Mouse (Mus musculus) lung, postnatal 10 days (tissue): Measurements from ENCODE around the gene Cyp2d9.
"Not testable (repeated sequence)": the region's sequence is repeated elsewhere in the genome, so short reads cannot be mapped to it uniquely, and the experiment has no call there.

Experiments
- DNase-seq: peaks from one replicate; pipeline ENCODE4 v3.0.0; 2021

The Cyp2d9 gene

GRCm38 (mm10) chr15:82433137-82433536 is at the start of gene Cyp2d9:
TSS of gene Cyp2d9 (plus strand) at chr15:82433437.
- DNase-seq, result no peak

GRCm38 (mm10) chr15:82385729-82386128 is 47.5 kb upstream of the Cyp2d9 start:
- DNase-seq, result no peak

- DNase-seq, result not testable (repeated sequence)
Observed at GRCm38 (mm10) chr15:82389916-82390315, 43.3 kb upstream of the Cyp2d9 start.

GRCm38 (mm10) chr15:82393922-82394321 is 39.3 kb upstream of the Cyp2d9 start, which contains the start of gene Cyp2d11:
TSS of gene Cyp2d11 (minus strand) at chr15:82394022.
- DNase-seq, result not testable (repeated sequence)

- not testable (repeated sequence) for DNase-seq
Observed at GRCm38 (mm10) chr15:82395955-82396354, 37.3 kb upstream of the Cyp2d9 start.

- DNase-seq, result no peak
Observed at GRCm38 (mm10) chr15:82401516-82401915, 31.7 kb upstream of the Cyp2d9 start.

GRCm38 (mm10) chr15:82402106-82402505 is 31.1 kb upstream of the Cyp2d9 start:
- no peak for DNase-seq

- DNase-seq, result no peak
Observed at GRCm38 (mm10) chr15:82402741-82403140, 30.5 kb upstream of the Cyp2d9 start.

GRCm38 (mm10) chr15:82403606-82404005 is 29.6 kb upstream of the Cyp2d9 start:
- DNase-seq, result no peak

- DNase-seq, result no peak
Observed at GRCm38 (mm10) chr15:82404163-82404562, 29.1 kb upstream of the Cyp2d9 start.

GRCm38 (mm10) chr15:82406981-82407380 is 26.3 kb upstream of the Cyp2d9 start, which contains the start of gene Cyp2d10:
TSS of gene Cyp2d10 (minus strand) at chr15:82407195.
- no peak for DNase-seq

- no peak for DNase-seq
Observed at GRCm38 (mm10) chr15:82407536-82407935, 25.7 kb upstream of the Cyp2d9 start.

GRCm38 (mm10) chr15:82416797-82417789 is 16.1 kb upstream of the Cyp2d9 start:
- peak; percentile 94 for DNase-seq

- no peak for DNase-seq
Observed at GRCm38 (mm10) chr15:82418616-82419015, 14.6 kb upstream of the Cyp2d9 start.

GRCm38 (mm10) chr15:82422935-82423334 is 10.3 kb upstream of the Cyp2d9 start:
- no peak for DNase-seq

GRCm38 (mm10) chr15:82423471-82423870 is 9.8 kb upstream of the Cyp2d9 start:
- DNase-seq, result no peak

- DNase-seq, result no peak
Observed at GRCm38 (mm10) chr15:82433621-82434020, 384 bp downstream of the Cyp2d9 start.

GRCm38 (mm10) chr15:82434541-82434940 is 1.3 kb downstream of the Cyp2d9 start:
- DNase-seq, result no peak

GRCm38 (mm10) chr15:82435011-82435410 is 1.8 kb downstream of the Cyp2d9 start:
- peak; percentile 20 for DNase-seq

GRCm38 (mm10) chr15:82435606-82436005 is 2.4 kb downstream of the Cyp2d9 start:
- no peak for DNase-seq

- DNase-seq, result peak; percentile 38
Observed at GRCm38 (mm10) chr15:82437975-82438617, 4.9 kb downstream of the Cyp2d9 start.

GRCm38 (mm10) chr15:82443658-82444057 is 10.4 kb downstream of the Cyp2d9 start:
- DNase-seq, result no peak

- no peak for DNase-seq
Observed at GRCm38 (mm10) chr15:82445196-82445595, 12.0 kb downstream of the Cyp2d9 start.

- DNase-seq, result not testable (repeated sequence)
Observed at GRCm38 (mm10) chr15:82450045-82450444, 16.8 kb downstream of the Cyp2d9 start.
